Mouse (Mus musculus) lung, embryonic 15.5 days (tissue): ENCODE results near the gene Lrrc9. TPM values are rescaled to one million over a fixed set of nuclear protein-coding genes. Genes with fewer than 3 reads are reported as not detected.
A peak's percentile ranks its signal among the peaks of the same experiment; 100 is the strongest.

Experiments used
- ATAC-seq: fragments of 200-750 bp; cut with Nextera tagmentation; 2 replicates; pipeline ENCODE4 v1.8.0; 2017; ENCODE audit warnings: moderate number of reproducible peaks, borderline replicate concordance; ENCODE audit not compliant: low FRiP score, low TSS enrichment; ENCODE audit errors: extremely low read depth
- H3K27ac ChIP-seq: fragments of 300-500 bp; sonication (generic); 2 replicates; pipeline ENCODE4 v1.5.1; 2015; ENCODE audit warnings: moderate library complexity, mild to moderate bottlenecking, inconsistent platforms
- H3K27me3 ChIP-seq: fragments of 300-500 bp; sonication (generic); 2 replicates; pipeline ENCODE4 v1.6.1; 2015; ENCODE audit warnings: inconsistent platforms
- H3K36me3 ChIP-seq: fragments of 300-500 bp; sonication (generic); 2 replicates; pipeline ENCODE4 v1.6.1; 2015; ENCODE audit warnings: inconsistent platforms
- H3K4me1 ChIP-seq: fragments of 300-500 bp; sonication (generic); 2 replicates; pipeline ENCODE4 v1.6.1; 2015; ENCODE audit warnings: inconsistent platforms
- H3K4me2 ChIP-seq: fragments of 300-500 bp; sonication (generic); 2 replicates; pipeline ENCODE4 v1.6.1; 2015; ENCODE audit warnings: inconsistent platforms, mild to moderate bottlenecking, moderate library complexity
- H3K4me3 ChIP-seq: fragments of 300-500 bp; sonication (generic); 2 replicates; pipeline ENCODE4 v1.5.1; 2015; ENCODE audit warnings: mild to moderate bottlenecking, inconsistent platforms
- H3K9ac ChIP-seq: fragments of 300-500 bp; sonication (generic); 2 replicates; pipeline ENCODE4 v1.6.1; 2015; ENCODE audit warnings: inconsistent platforms
- H3K9me3 ChIP-seq: fragments of 300-500 bp; sonication (generic); 2 replicates; pipeline ENCODE4 v1.6.1; 2016; ENCODE audit warnings: inconsistent platforms
- WGBS: fragments of 180-500 bp; shearing (Covaris S2); methylation state at CpG from one replicate; pipeline ENCODE4 v1.1.7; 2015; 5-methylcytosine and 5-hydroxymethylcytosine counted together
- polyA plus RNA-seq: library from polyadenylated mRNA; unstranded; fragments of >200 nt; fragmentation: Nextera tagmentation; extraction: Ambion mirVana; gene quantifications from 2 replicates; pipeline ENCODE4 v1.2.1, GENCODE M21; 2015

Gene Lrrc9
- polyA plus RNA-seq: 0.25 and 0.54 TPM in 2 replicates

- peak; percentile 87 for ATAC-seq
- Histone ChIP-seq H3K4me2 (peak within 1 kb of the TSS; percentile 90), H3K27ac (no peak within 1 kb of the TSS), H3K4me1 (peaks cover 17% of the 10 kb centered on the region), H3K36me3 (no peaks in the 10 kb centered on the region), H3K4me3 (peak within 1 kb of the TSS; percentile 44), H3K27me3 (no peaks in the 10 kb centered on the region), H3K9ac (peak within 1 kb of the TSS; percentile 38), H3K9me3 (no peaks in the 10 kb centered on the region)
- 1% methylated on average over 31 of the region's 31 CpGs for WGBS
Measured at GRCm38 (mm10) chr12:72441839-72442576, at the start of gene Lrrc9. Gene Lrrc9 (plus strand): TSS chr12:72441866.

- no peaks in the 10 kb centered on the region for H3K36me3 ChIP-seq
- ATAC-seq: no peak
Measured at GRCm38 (mm10) chr12:72393046-72393805, 48.4 kb upstream of the Lrrc9 start.

GRCm38 (mm10) chr12:72405031-72405430 is 36.6 kb upstream of the Lrrc9 start:
- Histone ChIP-seq H3K9me3 (no peaks in the 10 kb centered on the region), H3K27me3 (peaks cover 27% of the 10 kb centered on the region), H3K27ac (no peak overlapping the region), H3K36me3 (no peaks in the 10 kb centered on the region), H3K4me2 (no peak overlapping the region), H3K9ac (no peak overlapping the region), H3K4me3 (no peak overlapping the region), H3K4me1 (0 out of 2 replicates have a peak, but pooled peaks cover 6% of the 10 kb centered on the region)
- no peak for ATAC-seq
- 56% methylated on average over 4 of the region's 5 CpGs for WGBS

More at GRCm38 (mm10) chr12:72393046-72393805, 48.4 kb upstream of the Lrrc9 start:
- Histone ChIP-seq H3K27me3 (no peaks in the 10 kb centered on the region), H3K4me3 (no peak overlapping the region), H3K4me1 (peaks cover 10% of the 10 kb centered on the region), H3K9me3 (no peaks in the 10 kb centered on the region), H3K9ac (no peak overlapping the region), H3K27ac (no peak overlapping the region), H3K4me2 (no peak overlapping the region)
- 45% methylated on average over 13 of the region's 13 CpGs for WGBS

- ATAC-seq: no peak
- Histone ChIP-seq H3K9me3 (no peaks in the 10 kb centered on the region), H3K4me3 (peak overlapping the region; percentile 55; the same call in 1 of the 2 replicates), H3K4me2 (peak overlapping the region; percentile 95), H3K4me1 (0 out of 2 replicates have a peak, but pooled peaks cover 6% of the 10 kb centered on the region), H3K27ac (no peak overlapping the region), H3K36me3 (no peaks in the 10 kb centered on the region), H3K27me3 (peaks cover 27% of the 10 kb centered on the region), H3K9ac (no peak overlapping the region)
- WGBS: 17% methylated on average over 11 of the region's 11 CpGs
Measured at GRCm38 (mm10) chr12:72407146-72407545, 34.5 kb upstream of the Lrrc9 start.

- peak overlapping the region; percentile 55 for H3K4me3 ChIP-seq
- WGBS: under 1% methylated on average over 17 of the region's 17 CpGs
- H3K4me1 ChIP-seq: 0 out of 2 replicates have a peak, but pooled peaks cover 6% of the 10 kb centered on the region
- H3K27me3 ChIP-seq: peaks cover 27% of the 10 kb centered on the region
- no peaks in the 10 kb centered on the region for H3K9me3 ChIP-seq
- no peak for ATAC-seq
- H3K9ac ChIP-seq: no peak overlapping the region
- peak overlapping the region; percentile 95 for H3K4me2 ChIP-seq
- H3K36me3 ChIP-seq: no peaks in the 10 kb centered on the region
- no peak overlapping the region for H3K27ac ChIP-seq
Measured at GRCm38 (mm10) chr12:72407721-72408110, 34.0 kb upstream of the Lrrc9 start.

GRCm38 (mm10) chr12:72408111-72408891 is 33.4 kb upstream of the Lrrc9 start:
- 0 out of 2 replicates have a peak, but pooled peaks cover 6% of the 10 kb centered on the region for H3K4me1 ChIP-seq
- H3K27me3 ChIP-seq: peaks cover 27% of the 10 kb centered on the region
- under 1% methylated on average over 63 of the region's 63 CpGs for WGBS
- no peaks in the 10 kb centered on the region for H3K9me3 ChIP-seq
- no peak overlapping the region for H3K27ac ChIP-seq
- peak; percentile 84 for ATAC-seq
- H3K9ac ChIP-seq: peak overlapping the region; percentile 37; the same call in 1 of the 2 replicates
- H3K4me3 ChIP-seq: peak overlapping the region; percentile 55
- H3K4me2 ChIP-seq: peak overlapping the region; percentile 95
- no peaks in the 10 kb centered on the region for H3K36me3 ChIP-seq

GRCm38 (mm10) chr12:72408954-72409353 is 32.7 kb upstream of the Lrrc9 start, which contains the start of gene Rtn1:
Gene Rtn1 (minus strand): TSS chr12:72409054.
- Histone ChIP-seq H3K36me3 (no peaks in the 10 kb centered on the region), H3K9ac (peak within 1 kb of the TSS; percentile 37; the same call in 1 of the 2 replicates), H3K4me3 (peak within 1 kb of the TSS; percentile 55), H3K4me1 (0 out of 2 replicates have a peak, but pooled peaks cover 6% of the 10 kb centered on the region), H3K4me2 (peak within 1 kb of the TSS; percentile 95), H3K9me3 (no peaks in the 10 kb centered on the region), H3K27me3 (peaks cover 27% of the 10 kb centered on the region), H3K27ac (no peak within 1 kb of the TSS)
- WGBS: 32% methylated on average over 6 of the region's 6 CpGs
- ATAC-seq: no peak

GRCm38 (mm10) chr12:72417762-72418161 is 23.9 kb upstream of the Lrrc9 start:
- Histone ChIP-seq H3K4me3 (no peak overlapping the region), H3K4me1 (no peaks in the 10 kb centered on the region), H3K9me3 (no peaks in the 10 kb centered on the region), H3K9ac (no peak overlapping the region), H3K27ac (no peak overlapping the region), H3K36me3 (no peaks in the 10 kb centered on the region), H3K4me2 (no peak overlapping the region), H3K27me3 (no peaks in the 10 kb centered on the region)
- ATAC-seq: no peak
- 31% methylated on average over 3 of the region's 3 CpGs for WGBS

GRCm38 (mm10) chr12:72422681-72423080 is 19.0 kb upstream of the Lrrc9 start:
- H3K27me3 ChIP-seq: no peaks in the 10 kb centered on the region
- no peak for ATAC-seq
- H3K9me3 ChIP-seq: no peaks in the 10 kb centered on the region
- H3K4me1 ChIP-seq: no peaks in the 10 kb centered on the region
- WGBS: 38% methylated on average over 4 of the region's 4 CpGs
- no peaks in the 10 kb centered on the region for H3K36me3 ChIP-seq
- no peak overlapping the region for H3K9ac ChIP-seq
- no peak overlapping the region for H3K4me3 ChIP-seq
- H3K27ac ChIP-seq: no peak overlapping the region
- H3K4me2 ChIP-seq: no peak overlapping the region

- Histone ChIP-seq H3K4me3 (no peak overlapping the region), H3K4me1 (no peaks in the 10 kb centered on the region), H3K4me2 (no peak overlapping the region), H3K36me3 (no peaks in the 10 kb centered on the region), H3K9ac (no peak overlapping the region), H3K27ac (no peak overlapping the region), H3K9me3 (no peaks in the 10 kb centered on the region), H3K27me3 (no peaks in the 10 kb centered on the region)
- no peak for ATAC-seq
- WGBS: 14% methylated on average over 11 of the region's 11 CpGs
Measured at GRCm38 (mm10) chr12:72427722-72428126, 13.9 kb upstream of the Lrrc9 start.

- Histone ChIP-seq H3K4me3 (no peak overlapping the region), H3K27me3 (no peaks in the 10 kb centered on the region), H3K9me3 (no peaks in the 10 kb centered on the region), H3K27ac (no peak overlapping the region), H3K4me1 (0 out of 2 replicates have a peak, but pooled peaks cover 3% of the 10 kb centered on the region), H3K9ac (no peak overlapping the region), H3K36me3 (no peaks in the 10 kb centered on the region), H3K4me2 (no peak overlapping the region)
- 68% methylated on average over 4 of the region's 4 CpGs for WGBS
- no peak for ATAC-seq
Measured at GRCm38 (mm10) chr12:72432209-72432608, 9.5 kb upstream of the Lrrc9 start.
